Mouse (Mus musculus) left cerebral cortex, postnatal 36 days (tissue): ENCODE measurements at regions not wholly inside any gene's neighbourhood (a gene's known extent, or its start where the extent isn't known, plus 50 kb on each side); places are given as distances from the start of the nearest gene placed in this dataset.

ENCODE experiments used
- DNase-seq, 2 experiments: peaks; one replicate each; pipeline ENCODE4 v3.0.0; 2021 to 2022; ENCODE audit warnings: low spot score in 2 of 2, mixed read lengths in 1 of 2
- intact Hi-C: fragments of 180-260 bp; cut with DNase I; formaldehyde crosslinking; loops from one replicate; pipeline ENCODE4 v1.15.1; 2025

DNA sequence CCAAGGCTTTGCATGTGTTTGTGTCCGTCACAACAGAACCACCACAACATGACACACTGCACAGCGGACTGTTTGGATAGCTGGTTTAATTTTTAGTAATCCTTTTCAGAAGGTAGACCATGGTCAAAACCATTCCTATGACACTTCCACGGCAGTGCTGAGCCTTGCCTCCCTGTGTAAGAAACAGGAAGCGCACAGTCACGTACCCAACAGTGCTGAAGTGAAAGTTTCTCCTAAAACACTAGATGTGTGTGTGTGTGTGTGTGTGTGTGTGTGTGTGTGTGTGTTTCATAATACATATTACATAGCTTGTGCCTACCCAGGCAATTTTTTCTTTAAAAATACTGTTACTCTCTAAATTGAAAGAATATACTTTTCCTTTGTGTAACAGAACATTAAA lies 331.0 kb downstream of the Foxa2 start:
- no peak for DNase-seq
- intact Hi-C loops = no loop called here

DNA sequence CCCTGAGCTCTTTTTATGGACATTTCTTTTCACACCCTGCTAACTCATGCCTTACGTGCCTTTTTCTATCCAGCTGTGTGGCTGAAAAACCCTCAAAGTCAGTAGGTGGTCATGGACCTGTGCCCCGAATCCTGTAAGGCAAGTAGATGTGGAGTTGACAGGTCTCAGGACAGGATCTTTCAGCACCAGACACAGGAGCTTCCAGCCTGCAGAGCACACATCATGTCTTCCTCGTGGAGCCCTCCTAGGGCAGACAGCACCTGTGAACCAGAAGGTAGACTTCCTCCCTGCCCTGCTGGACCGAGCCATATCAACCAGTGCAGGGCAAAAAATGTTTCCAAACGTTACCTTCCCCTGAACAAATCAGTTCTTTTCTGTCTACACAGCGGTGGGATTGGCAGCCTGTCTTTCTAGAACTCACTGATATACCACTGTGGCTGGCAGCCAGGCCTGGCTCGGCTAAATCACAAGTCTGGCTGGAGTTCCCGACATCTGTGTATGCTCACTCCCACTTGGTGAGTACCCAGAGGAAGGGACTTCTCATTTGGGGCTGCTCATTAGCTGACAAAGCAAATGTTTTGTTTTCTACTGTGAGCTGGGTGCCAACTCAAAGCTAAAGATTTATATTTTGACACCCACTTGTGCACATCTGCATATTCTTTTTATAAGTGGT lies 336.0 kb downstream of the Foxa2 start:
- no peak for DNase-seq
- intact Hi-C loops = no loop called here

DNA sequence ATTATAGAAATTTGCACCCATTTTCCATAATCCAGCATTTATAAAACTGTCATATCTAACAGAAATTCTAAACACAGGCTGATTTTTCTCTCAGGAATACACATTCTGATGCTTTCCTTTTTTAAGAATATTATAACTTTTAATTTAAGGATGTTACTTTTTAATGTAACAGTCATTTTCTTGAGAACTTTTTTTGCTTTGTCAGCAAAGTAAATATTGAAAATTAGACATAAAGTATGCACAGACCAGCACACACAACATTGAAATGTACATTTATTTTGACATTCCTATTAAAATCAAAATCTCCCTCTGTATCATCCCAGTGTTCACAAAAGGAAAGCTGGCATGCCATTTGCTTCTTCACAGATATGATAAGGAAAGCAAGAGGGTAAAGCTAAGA lies 337.0 kb downstream of the Foxa2 start:
- intact Hi-C loops = no loop called here

DNA sequence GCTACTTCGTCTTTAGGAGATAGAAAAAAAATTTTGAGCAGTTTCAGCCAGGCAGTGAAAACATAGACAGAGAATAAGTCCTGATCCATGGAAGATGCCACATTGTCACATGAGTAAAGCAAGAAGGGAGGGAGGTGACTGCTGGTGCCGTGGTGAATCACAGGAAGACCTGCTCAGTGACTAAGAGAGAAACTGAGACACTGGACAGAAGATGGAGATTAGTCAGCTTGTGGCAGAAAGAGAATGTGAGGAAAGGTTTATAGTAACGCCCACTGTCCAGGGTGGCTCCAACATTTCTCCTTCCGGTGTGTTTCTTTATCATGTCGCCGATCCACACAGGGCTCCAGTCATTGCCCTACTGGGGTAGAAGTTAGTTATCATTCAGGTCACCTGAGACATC lies 339.6 kb downstream of the Foxa2 start:
- intact Hi-C loops = no loop called here
- DNase-seq = no peak

More for the DNA sequence above, 337.0 kb downstream of the Foxa2 start:
- no peak for DNase-seq

DNA sequence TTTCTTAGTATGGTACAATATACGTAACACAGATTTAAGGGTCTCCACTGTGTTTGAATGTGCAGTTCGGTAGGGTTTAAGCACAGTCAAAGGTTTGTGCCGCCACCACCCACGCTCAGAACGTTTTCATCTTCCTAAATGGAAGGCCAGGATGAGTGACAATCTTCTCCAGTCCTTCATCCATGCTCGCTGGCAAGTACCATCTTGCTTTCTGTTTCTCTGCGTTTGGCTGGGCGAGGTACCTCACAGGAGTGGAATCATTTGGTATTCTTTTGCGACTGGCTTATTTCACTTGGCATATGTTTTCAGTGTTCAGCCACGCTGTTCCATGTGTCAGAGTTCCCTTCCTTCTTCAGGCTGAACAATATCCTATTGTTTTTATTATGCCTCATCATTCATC lies 342.3 kb downstream of the Pax1 start:
- DNase-seq = no peak
- intact Hi-C loops = no loop called here

DNA sequence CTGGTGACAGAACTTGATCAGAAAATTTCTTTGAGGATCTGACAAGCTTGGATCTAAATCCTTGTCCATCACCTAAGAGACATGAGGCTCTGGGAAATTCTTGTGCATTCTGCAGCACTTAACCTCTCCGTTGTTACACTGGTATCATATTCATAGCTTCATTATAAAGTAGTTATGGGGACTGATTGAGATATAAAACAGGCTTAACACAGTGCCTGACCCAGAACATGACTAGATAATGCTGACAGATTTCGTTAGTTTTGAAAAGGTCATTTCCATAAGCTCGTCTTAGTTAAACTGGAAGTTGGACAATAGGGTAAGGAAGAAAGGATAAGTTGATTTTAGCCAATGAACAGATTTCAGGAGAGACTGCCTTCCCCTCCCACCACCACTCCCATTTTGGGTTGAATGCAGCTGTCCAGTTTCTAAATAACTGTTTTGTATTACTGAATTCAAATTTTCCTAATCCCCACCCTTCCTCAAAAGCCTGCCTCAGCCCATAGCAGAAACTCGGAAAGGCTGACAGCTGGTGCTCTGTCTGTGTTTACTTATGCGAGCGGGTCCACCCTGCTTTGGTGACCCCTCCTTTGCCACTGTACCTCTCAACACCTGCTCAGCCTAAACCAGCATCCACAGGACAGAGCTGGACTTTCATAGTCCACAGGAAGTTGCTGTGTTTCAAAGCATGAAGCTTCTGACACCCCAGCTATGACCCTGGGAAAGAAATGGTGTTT lies 340.8 kb downstream of the Pax1 start:
- intact Hi-C loops = no loop called here

DNA sequence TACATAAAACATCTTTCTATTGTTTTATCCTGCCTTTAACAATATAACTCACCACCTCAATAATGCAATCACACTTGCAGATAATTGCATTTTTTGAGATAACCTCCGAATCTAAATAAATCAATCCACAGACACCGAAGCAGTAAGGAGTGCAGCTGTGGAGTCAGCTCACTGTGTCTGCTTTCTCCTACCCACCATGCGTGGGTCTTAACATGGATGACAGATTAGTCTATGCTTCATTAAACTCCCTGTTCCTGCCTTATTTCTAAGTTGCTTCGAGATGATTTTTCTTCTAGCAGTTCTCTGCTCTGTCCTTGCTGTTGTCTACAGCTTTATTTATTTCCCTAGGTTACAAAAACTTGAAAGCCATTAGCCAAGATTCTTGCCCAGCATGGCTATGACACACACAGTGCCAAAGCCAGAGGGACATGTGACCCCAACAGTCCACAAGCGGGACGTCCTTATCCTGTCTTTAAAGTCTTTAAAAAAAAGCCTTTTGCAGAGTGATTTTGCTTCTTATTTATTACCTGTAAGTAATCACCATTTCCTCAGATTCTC lies 337.9 kb downstream of the Pax1 start:
- no peak for DNase-seq
- intact Hi-C loops = no loop called here

More for the DNA sequence above, 340.8 kb downstream of the Pax1 start:
- no peak for DNase-seq

DNA sequence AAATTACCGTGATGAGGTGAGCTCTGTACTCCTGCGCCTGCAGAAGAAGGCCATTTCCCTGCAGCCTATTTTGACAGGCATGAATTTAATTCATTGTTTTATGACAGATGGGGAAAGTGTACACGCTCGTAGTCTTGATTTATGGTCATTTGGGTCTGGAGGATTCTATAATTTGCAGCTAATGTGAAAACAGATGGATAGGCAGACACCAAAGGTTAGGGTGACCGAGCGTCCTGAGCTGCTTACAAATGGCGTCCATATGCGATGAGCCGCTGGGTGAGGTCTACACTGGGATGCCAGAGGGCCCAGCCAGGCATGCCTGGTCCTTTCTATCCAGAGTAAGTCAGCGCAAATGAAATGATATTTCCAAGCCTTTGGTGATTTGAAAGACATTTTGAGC lies 330.2 kb downstream of the Pax1 start:
- no peak for DNase-seq
- intact Hi-C loops = no loop called here

DNA sequence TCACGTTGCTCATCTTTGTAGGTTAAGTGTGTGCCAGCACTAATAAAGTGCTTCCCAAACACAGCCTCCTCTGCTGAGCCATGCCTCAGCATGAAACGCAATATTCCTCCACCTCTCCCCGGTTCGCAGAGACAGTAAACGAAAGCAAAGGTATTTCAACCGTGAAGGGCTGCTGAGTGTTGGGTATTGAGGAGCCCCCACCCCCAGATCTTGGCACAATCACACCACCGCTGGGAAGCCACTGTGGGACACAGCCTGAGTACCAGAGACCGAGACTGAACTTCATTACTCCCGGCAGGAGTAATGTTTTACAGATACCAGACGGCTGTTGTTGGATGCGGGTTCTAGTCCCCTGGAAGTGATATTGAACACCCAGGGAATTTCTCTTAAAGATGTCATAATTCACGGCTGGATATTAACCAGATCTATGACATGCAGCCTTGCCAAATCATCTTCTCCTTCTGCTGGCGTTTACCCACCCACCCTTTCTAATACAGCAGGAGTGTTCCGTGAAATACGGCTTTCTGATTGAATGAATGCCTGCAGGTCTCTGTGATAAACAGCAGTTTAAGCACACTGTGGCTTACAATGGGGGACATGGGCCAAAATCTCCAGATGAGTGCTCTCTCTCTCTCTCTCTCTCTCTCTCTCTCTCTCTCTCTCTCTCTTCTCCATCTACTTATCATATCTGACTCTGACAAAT lies 328.9 kb downstream of the Pax1 start:
- DNase-seq = no peak
- intact Hi-C loops = no loop called here

DNA sequence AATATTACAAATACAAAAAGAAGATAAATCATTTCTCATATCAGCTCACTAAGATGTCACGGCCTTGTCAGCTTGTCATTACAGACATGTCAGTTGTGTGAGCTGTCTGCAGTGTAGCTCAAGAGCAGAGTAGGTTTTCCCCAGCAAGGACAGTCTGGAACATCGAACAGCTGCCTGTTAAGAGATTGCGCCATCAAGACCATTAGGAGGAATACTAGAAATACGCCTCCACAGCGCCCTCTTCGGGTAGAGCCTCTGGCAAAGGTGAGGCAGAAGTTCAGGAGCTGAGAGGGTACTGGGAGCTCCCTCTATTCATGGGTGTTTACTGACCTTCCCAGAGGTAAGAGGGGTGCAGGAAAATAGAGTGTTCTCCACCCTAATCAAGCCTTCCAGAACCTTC lies 327.0 kb downstream of the Pax1 start:
- DNase-seq = no peak
- intact Hi-C loops = no loop called here

DNA sequence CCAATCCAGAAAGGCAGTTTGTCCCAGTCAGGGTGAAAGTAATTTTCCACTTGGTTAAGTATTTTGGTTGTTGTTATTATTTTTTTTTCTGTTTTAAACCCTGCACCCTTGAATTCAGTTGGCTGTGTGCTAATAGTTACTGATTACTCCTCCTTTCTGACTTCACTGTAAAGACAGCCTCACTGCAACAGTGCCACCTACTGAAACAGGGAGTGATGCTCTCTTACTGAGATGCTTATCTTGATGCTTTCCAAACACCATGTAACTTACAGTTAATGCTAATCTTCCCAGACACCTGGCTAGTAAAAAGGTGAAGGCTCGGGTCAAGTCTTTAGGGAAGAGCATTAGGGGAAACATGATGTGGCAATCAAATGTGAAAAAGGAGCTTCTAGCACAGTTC lies 294.9 kb downstream of the Pax1 start:
- DNase-seq = no peak
- intact Hi-C loops = loop anchor here (5.0 kb wide), 1 partner anchor 279 kb away; no protein-coding TSS in a partner anchor

DNA sequence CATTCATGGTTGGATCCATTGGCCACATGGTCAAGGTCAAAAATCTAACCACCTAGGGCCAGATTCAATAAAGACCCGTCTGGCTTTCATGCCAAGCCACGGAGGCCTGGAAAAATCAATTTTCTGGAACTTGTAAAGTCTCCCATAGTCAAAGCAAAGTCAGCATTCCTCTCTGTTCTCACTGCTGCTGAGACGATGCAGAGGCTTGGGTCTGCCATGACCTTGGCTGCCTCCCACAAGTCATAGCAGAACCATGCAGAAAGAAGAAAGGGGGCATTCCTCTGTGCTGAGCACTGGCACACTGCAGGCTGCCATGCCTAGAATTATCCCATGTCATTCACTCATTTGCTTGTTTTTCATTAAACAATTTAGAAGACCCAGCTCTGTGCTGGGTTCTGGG lies 288.5 kb downstream of the Pax1 start:
- DNase-seq = no peak
- intact Hi-C loops = no loop called here

DNA sequence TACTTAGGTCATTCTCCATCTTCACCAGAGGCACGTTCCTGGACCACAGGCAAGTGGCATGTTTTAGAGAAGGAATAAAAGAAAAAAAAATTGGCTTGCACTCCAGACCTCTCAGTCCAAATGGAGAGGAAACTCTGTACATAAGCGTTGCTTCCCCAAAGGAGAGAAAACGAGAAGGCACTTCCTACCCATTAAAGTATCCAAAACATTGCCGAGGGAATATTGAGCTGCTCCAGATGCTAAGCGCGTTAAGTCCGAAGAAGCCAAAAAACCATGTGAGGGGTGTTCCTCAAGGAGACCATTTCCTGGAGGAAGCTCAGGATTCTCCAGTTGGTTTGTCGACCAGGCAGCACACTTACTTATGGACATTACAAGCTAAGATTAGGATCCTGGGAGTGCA lies 286.2 kb downstream of the Pax1 start:
- no peak for DNase-seq
- intact Hi-C loops = no loop called here

DNA sequence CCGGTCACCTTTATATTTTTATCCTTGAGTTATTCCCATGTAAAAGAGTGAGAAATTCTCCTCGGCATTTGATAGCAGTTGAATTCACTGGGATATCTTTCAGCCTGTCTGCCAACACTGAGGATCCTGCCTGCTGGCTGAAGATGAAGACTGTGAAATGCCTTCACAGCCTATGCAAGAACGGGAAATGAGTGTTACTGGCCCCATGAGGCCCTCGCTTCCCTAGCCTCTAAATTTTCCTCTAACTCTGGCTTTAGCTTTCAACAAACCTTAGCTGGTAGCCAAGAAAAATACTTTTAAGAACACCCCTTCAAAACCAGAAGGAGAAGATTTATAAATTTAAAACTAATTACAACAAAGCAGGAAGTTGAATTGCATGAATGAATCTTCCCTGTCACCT lies 285.8 kb downstream of the Pax1 start:
- no peak for DNase-seq
- intact Hi-C loops = no loop called here

DNA sequence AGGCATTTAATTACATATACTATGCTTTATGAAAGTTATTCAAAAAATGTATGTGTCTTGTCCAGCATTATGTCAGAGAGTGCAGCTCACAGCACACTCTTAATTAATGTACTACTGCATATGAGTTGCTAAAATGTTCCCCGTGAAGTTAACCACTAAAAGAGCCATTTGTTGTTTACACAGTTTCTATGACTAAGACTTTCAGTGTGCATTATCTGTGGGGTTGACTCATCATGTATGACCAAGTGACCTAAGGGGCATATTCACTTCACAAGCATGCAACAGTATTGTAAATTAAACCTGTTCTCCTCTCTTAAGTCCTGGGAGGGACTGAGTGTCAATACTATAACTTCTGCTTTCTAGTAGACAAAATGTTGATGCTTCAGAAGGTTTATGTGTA lies 276.2 kb downstream of the Pax1 start:
- DNase-seq = no peak
- intact Hi-C loops = no loop called here

DNA sequence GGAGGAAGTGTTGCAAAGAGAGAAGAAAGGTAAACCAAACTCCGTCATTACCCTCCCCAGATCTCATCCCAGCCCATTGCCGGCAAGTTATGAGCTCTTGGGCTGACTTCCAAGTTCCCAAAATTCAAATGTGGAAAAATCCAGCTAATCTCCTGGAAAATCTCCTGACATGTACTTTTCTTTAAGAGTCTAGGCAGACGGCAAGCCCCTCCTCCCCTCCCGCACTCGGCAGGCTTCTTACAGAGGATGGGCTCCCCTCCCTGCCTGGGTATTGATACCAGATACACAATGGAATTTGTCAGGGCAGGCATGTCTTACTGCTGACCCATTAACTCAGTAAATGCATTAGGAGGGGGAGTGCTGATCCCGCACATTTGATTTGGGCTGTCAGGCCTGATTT lies 271.0 kb downstream of the Pax1 start:
- intact Hi-C loops = no loop called here

DNA sequence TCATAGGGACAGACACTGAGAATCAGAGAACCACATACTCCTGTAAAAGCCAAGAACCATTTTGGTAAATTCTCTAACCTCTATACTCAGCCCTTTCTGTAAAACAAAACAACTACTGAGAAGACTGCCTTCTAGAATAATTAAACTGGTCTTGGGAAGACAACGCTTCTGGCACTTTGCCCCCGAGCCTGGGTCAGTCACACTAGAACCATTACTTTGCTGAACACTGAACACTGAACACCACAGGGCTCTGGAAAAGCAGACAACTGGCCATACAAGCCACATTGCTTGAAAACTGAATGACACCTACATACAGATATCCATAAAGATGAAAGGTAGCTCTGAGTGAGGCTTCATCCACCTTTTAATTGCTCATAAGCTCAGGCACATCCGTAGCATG lies 268.0 kb downstream of the Pax1 start:
- DNase-seq = no peak

More for the DNA sequence above, 271.0 kb downstream of the Pax1 start:
- no peak for DNase-seq

DNA sequence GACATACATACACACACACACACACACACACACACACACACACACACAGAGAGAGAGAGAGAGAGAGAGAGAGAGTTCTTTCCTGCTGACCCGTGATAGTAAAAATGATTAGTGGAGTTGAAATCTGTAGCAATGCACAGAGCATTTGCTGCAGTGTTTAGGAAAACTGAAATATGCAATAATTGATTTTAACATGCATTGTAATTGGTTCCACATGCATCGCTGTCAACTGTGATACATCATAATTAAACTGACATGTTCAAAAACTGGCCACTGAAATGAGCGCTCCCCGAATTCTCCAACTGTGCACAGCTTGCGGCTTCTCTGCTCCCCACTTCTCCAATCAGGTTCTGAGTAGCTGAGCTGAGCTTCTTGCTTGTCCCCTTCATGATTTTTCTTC lies 265.4 kb downstream of the Pax1 start:
- intact Hi-C loops = no loop called here
- DNase-seq = no peak

More for the DNA sequence above, 268.0 kb downstream of the Pax1 start:
- intact Hi-C loops = no loop called here

DNA sequence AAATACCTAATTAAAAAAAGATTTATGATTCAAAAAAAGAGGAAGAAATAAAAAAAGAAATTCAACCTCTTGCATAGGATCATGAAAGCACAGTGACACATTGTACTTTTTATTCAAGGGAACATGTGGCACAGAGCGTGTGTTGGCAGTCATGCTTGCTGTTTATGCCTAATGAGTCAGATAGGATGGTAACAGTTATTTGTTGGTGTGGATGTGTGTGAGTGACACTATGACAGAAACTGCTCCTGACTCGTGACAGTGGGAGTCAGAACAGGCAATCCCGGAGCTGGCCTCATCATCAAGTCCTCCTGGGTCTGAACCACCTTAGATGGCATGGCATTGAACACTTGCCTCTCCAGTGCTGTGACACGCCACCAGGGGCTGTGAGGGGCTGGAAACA lies 261.4 kb downstream of the Pax1 start:
- no peak for DNase-seq
- intact Hi-C loops = no loop called here

DNA sequence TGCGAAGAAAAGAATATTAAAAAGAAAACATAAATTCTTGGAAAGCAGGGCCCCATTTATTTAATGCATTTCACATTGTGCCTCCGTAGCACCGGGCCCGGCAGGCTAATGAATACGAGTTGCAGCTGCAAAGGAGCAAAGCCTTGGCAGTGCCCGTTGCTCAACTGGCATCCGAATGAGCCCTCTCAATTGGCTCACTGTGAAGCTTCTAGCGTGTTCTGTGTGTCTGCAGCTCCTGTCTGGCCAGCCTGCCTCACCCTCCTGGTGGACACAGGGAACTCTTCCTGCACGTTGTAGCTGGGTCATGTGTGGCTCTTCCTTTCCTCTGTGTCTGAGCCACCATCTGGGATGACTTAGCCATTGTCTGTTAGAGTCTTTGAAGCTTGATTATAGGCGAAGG lies 256.1 kb downstream of the Pax1 start:
- no peak for DNase-seq
- intact Hi-C loops = no loop called here

DNA sequence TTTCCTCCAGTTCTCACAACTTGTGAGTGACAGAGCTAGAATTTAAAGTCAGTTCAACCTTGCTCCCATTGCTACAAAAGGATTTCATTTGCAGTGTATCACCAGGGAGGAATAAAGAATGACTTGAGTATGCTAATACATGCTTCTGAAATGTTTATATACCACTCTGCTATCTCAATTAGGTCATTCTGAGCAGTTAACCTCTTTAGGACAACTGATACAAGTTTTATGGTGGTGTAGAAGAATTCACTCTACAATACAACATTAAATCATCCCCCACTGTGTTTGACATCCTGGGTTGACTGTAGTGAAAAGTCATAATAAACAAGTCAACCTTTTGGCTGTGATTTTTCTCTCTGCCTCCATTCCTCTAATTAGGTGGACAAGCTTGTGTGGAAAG lies 248.6 kb downstream of the Pax1 start:
- intact Hi-C loops = no loop called here
- DNase-seq = no peak
